Mouse (Mus musculus) MEL (cell line): ENCODE results near the gene Klf13. TPM values are rescaled to one million over a fixed set of nuclear protein-coding genes. Genes with fewer than 3 reads are reported as not detected.

Experiments used
- DNase-seq: peaks from one replicate; pipeline ENCODE4 v3.0.0; 2011; ENCODE audit warnings: low read depth, low spot score
- H3K27ac ChIP-seq: 2 replicates; pipeline ENCODE4 v1.5.1; 2012; ENCODE audit warnings: low read depth, mild to moderate bottlenecking, control low read depth, low read length, moderate library complexity; ENCODE audit not compliant: control insufficient read depth
- H3K27me3 ChIP-seq, 2 experiments: fragments of 150-350 bp in 1 of 2; sonication (generic) in 1 of 2; 2 replicates each; pipeline ENCODE4 v1.6.1; 2012; ENCODE audit warnings: low read length in 2 of 2, mild to moderate bottlenecking in 2 of 2, improper control_type of control experiment in 1 of 2, moderate library complexity in 1 of 2; ENCODE audit not compliant: insufficient read depth in 2 of 2, control insufficient read depth in 1 of 2
- H3K36me3 ChIP-seq, 2 experiments: 2 replicates each; pipeline ENCODE4 v1.6.1; 2012 to 2014; ENCODE audit warnings: low read length in 2 of 2, improper control_type of control experiment in 1 of 2, inconsistent platforms in 1 of 2, mild to moderate bottlenecking in 1 of 2; ENCODE audit not compliant: insufficient read depth in 2 of 2, control insufficient read depth in 1 of 2
- H3K4me1 ChIP-seq, 2 experiments: fragments of 150-350 bp in 1 of 2; sonication (generic) in 1 of 2; 2 replicates each; pipeline ENCODE4 v1.6.1; 2012; ENCODE audit warnings: low read length in 2 of 2, improper control_type of control experiment in 1 of 2, mild to moderate bottlenecking in 1 of 2; ENCODE audit not compliant: insufficient read depth in 2 of 2, control insufficient read depth in 1 of 2
- H3K4me3 ChIP-seq, 2 experiments: fragments of 150-350 bp in 1 of 2; sonication (generic) in 1 of 2; 2 replicates each; pipeline ENCODE4 v1.5.1; 2012; ENCODE audit warnings: low read depth in 2 of 2, low read length in 2 of 2, mild to moderate bottlenecking in 2 of 2, moderate library complexity in 2 of 2, control low read depth in 1 of 2, improper control_type of control experiment in 1 of 2; ENCODE audit not compliant: control insufficient read depth in 1 of 2, insufficient read depth in 1 of 2
- H3K79me2 ChIP-seq: 2 replicates; pipeline ENCODE4 v1.6.1; 2012; ENCODE audit warnings: mild to moderate bottlenecking, low read length, moderate library complexity; ENCODE audit not compliant: control insufficient read depth, poor library complexity, insufficient read depth
- H3K9ac ChIP-seq: 2 replicates; pipeline ENCODE4 v1.6.1; 2012; ENCODE audit warnings: low read depth, mild to moderate bottlenecking, control low read depth, low read length, moderate library complexity; ENCODE audit not compliant: control insufficient read depth, poor library complexity, severe bottlenecking
- H3K9me3 ChIP-seq: fragments of 150-350 bp; sonication (generic); replicated peaks from 2 replicates; pipeline ENCODE4 v1.6.1; 2012; ENCODE audit warnings: mild to moderate bottlenecking, low read length, improper control_type of control experiment, moderate library complexity; ENCODE audit not compliant: insufficient read depth
- CHD2 ChIP-seq: IDR thresholded peaks from 2 replicates; pipeline ENCODE4 v1.6.1; 2011; ENCODE audit warnings: low read length, improper control_type of control experiment
- CTCF ChIP-seq, 3 experiments: IDR thresholded peaks in 2 of 3; conservative IDR thresholded peaks in 1 of 3; 2 replicates each; pipeline ENCODE4 v1.5.1; 2011 to 2012; ENCODE audit warnings: low read length in 3 of 3, low read depth in 2 of 3, mild to moderate bottlenecking in 2 of 3, improper control_type of control experiment in 1 of 3, inconsistent platforms in 1 of 3, mixed read lengths in 1 of 3, moderate library complexity in 1 of 3; ENCODE audit not compliant: control insufficient read depth in 1 of 3, insufficient read depth in 1 of 3, poor library complexity in 1 of 3, severe bottlenecking in 1 of 3
- E2F4 ChIP-seq: IDR thresholded peaks from 2 replicates; pipeline ENCODE4 v1.6.1; 2011; ENCODE audit warnings: low read depth, low read length, improper control_type of control experiment, borderline replicate concordance
- EP300 ChIP-seq, 2 experiments: IDR thresholded peaks; 2 replicates each; pipeline ENCODE4 v1.6.1; 2011; ENCODE audit warnings: improper control_type of control experiment in 2 of 2, low read length in 2 of 2, low read depth in 1 of 2, mild to moderate bottlenecking in 1 of 2
- ETS1 ChIP-seq: IDR thresholded peaks from 2 replicates; pipeline ENCODE4 v1.6.1; 2012; ENCODE audit warnings: low read depth, mild to moderate bottlenecking, inconsistent platforms, low read length, improper control_type of control experiment, moderate library complexity
- POLR2A ChIP-seq, 2 experiments: IDR thresholded peaks; 2 replicates each; pipeline ENCODE4 v1.6.1; 2011 to 2012; ENCODE audit warnings: low read length in 2 of 2, mild to moderate bottlenecking in 2 of 2, control low read depth in 1 of 2, improper control_type of control experiment in 1 of 2, low read depth in 1 of 2, moderate library complexity in 1 of 2; ENCODE audit not compliant: control insufficient read depth in 1 of 2, insufficient read depth in 1 of 2, poor library complexity in 1 of 2
- POLR2AphosphoS5 ChIP-seq: IDR thresholded peaks from 2 replicates; pipeline ENCODE4 v1.6.1; 2012; ENCODE audit warnings: low read depth, borderline replicate concordance, mild to moderate bottlenecking, inconsistent platforms, low read length, moderate library complexity, mixed read lengths
- RCOR1 ChIP-seq: IDR thresholded peaks from 2 replicates; pipeline ENCODE4 v1.6.1; 2012; ENCODE audit warnings: low read depth, mild to moderate bottlenecking, inconsistent platforms, low read length, improper control_type of control experiment
- TAL1 ChIP-seq: IDR thresholded peaks from 2 replicates; pipeline ENCODE4 v1.6.1; 2012; ENCODE audit warnings: mild to moderate bottlenecking, inconsistent platforms, low read length, moderate library complexity, mixed read lengths
- USF1 ChIP-seq: IDR thresholded peaks from 2 replicates; pipeline ENCODE4 v1.6.1; 2014; ENCODE audit warnings: low read depth, mild to moderate bottlenecking, inconsistent platforms, low read length, improper control_type of control experiment, moderate library complexity
- USF2 ChIP-seq, 2 experiments: IDR thresholded peaks; 2 replicates each; pipeline ENCODE4 v1.6.1; 2011 to 2012; ENCODE audit warnings: improper control_type of control experiment in 2 of 2, low read length in 2 of 2, borderline replicate concordance in 1 of 2, inconsistent platforms in 1 of 2, low read depth in 1 of 2, mild to moderate bottlenecking in 1 of 2; ENCODE audit not compliant: insufficient read depth in 1 of 2
- ZKSCAN1 ChIP-seq: IDR thresholded peaks from 2 replicates; pipeline ENCODE4 v1.6.1; 2012; ENCODE audit warnings: low read depth, mild to moderate bottlenecking, inconsistent platforms, low read length, improper control_type of control experiment, moderate library complexity
- ZNF384 ChIP-seq: IDR thresholded peaks from 2 replicates; pipeline ENCODE4 v1.6.1; 2012; ENCODE audit warnings: low read depth, mild to moderate bottlenecking, inconsistent platforms, low read length, improper control_type of control experiment
- polyA plus RNA-seq, 2 experiments: library from polyadenylated mRNA; stranded (reverse) in 1 of 2; unstranded in 1 of 2; fragments of >175 nt in 1 of 2; fragments of >200 nt in 1 of 2; gene quantifications; 2 replicates each; pipeline versions ENCODE4 v1.2.1 to v1.2.4; 2012; ENCODE audit warnings: low replicate concordance in 2 of 2, low read depth in 1 of 2; ENCODE audit not compliant: insufficient read length in 2 of 2, insufficient read depth in 1 of 2, missing spikeins in 1 of 2
- total RNA-seq: library from RNA; depleted of rRNA; stranded (reverse); fragments of 300-350 nt; gene quantifications from 2 replicates; pipeline ENCODE4 v1.2.3, GENCODE M21; 2012

Gene Klf13
- total and polyA plus RNA-seq, 3 experiments: 21.6 to 118 (median 26.9) TPM

GRCm38 (mm10) chr7:63969941-63970340, 31.2 kb upstream of the Klf13 start:
- peaks cover 0 to 7% of the 10 kb centered on the region in 2 experiments; a peak in 2 of 4 replicates for H3K36me3 ChIP-seq
- H3K27ac ChIP-seq: no peak overlapping the region
- H3K9ac ChIP-seq: no peak overlapping the region
- no peaks in the 10 kb centered on the region for H3K79me2 ChIP-seq
- no peak overlapping the region for H3K4me3 ChIP-seq
- TF ChIP-seq ZKSCAN1: no peak
- no peak for TF ChIP-seq USF2 (IDR thresholded peaks at IDR 0.05; ENCODE audit: borderline replicate concordance in 1 of 2, insufficient read depth in 1 of 2, low read depth in 1 of 2, low read length in 2 of 2)
- TF ChIP-seq POLR2A (IDR thresholded peaks at IDR 0.05; ENCODE audit: control insufficient read depth in 1 of 2, insufficient read depth in 1 of 2, low read depth in 1 of 2, low read length in 2 of 2, poor library complexity in 1 of 2): no peak
- no peak for TF ChIP-seq CTCF (IDR thresholded peaks at IDR 0.05 in 2 of 3, conservative IDR thresholded peaks at IDR 0.05 in 1 of 3; ENCODE audit: control insufficient read depth in 1 of 3, insufficient read depth in 1 of 3, low read depth in 2 of 3, low read length in 3 of 3, poor library complexity in 1 of 3, severe bottlenecking in 1 of 3)
- no peak for TF ChIP-seq TAL1
- no peak for TF ChIP-seq POLR2AphosphoS5
- no peak for TF ChIP-seq RCOR1
- no peak for TF ChIP-seq CHD2
- DNase-seq: no peak
- no peaks in the 10 kb centered on the region for H3K9me3 ChIP-seq
- H3K27me3 ChIP-seq: no peaks in the 10 kb centered on the region
- H3K4me1 ChIP-seq: peaks cover 6 to 10% of the 10 kb centered on the region in 2 experiments

- no peak for DNase-seq
- H3K27ac ChIP-seq: no peak overlapping the region
- H3K4me3 ChIP-seq: no peak overlapping the region
- 0 out of 4 replicates have a peak, but pooled peaks cover 0 to 3% of the 10 kb centered on the region in 2 experiments for H3K4me1 ChIP-seq
- no peaks in the 10 kb centered on the region for H3K79me2 ChIP-seq
- H3K9ac ChIP-seq: no peak overlapping the region
- no peaks in the 10 kb centered on the region for H3K27me3 ChIP-seq
- no peaks in the 10 kb centered on the region for H3K36me3 ChIP-seq
- no peaks in the 10 kb centered on the region for H3K9me3 ChIP-seq
- TF ChIP-seq ZNF384 (no peak), POLR2A (IDR thresholded peaks at IDR 0.05; ENCODE audit: control insufficient read depth in 1 of 2, insufficient read depth in 1 of 2, low read depth in 1 of 2, low read length in 2 of 2, poor library complexity in 1 of 2) (no peak), E2F4 (no peak), ETS1 (no peak)
- TF ChIP-seq, all 39 proteins: peak for 0
Observed at GRCm38 (mm10) chr7:63965635-63966418, 27.1 kb upstream of the Klf13 start.

- 0 out of 4 replicates have a peak, but pooled peaks cover 0 to 3% of the 10 kb centered on the region in 2 experiments for H3K4me1 ChIP-seq
- H3K9me3 ChIP-seq: no peaks in the 10 kb centered on the region
- no peaks in the 10 kb centered on the region for H3K79me2 ChIP-seq
- H3K36me3 ChIP-seq: no peaks in the 10 kb centered on the region
- TF ChIP-seq EP300 (IDR thresholded peaks at IDR 0.05; ENCODE audit: low read depth in 1 of 2, low read length in 2 of 2) (no peak), USF1 (peak; percentile 77)
- TF ChIP-seq, all 39 proteins: peak for 1
- Histone ChIP-seq H3K4me3 (no peak overlapping the region), H3K27me3 (no peaks in the 10 kb centered on the region), H3K27ac (no peak overlapping the region), H3K9ac (no peak overlapping the region)
- DNase-seq: no peak
Observed at GRCm38 (mm10) chr7:63965135-63965534, 26.4 kb upstream of the Klf13 start.
